Mouse (Mus musculus) small intestine, adult 2 months (tissue): ENCODE data around the gene Srcap. TPM values are rescaled to one million over a fixed set of nuclear protein-coding genes. Genes with fewer than 3 reads are reported as not detected.
"Not testable (repeated sequence)": the region's sequence is repeated elsewhere in the genome, so short reads cannot be mapped to it uniquely, and the experiment has no call there.

Experiments used
- H3K27ac ChIP-seq: fragments of 200-500 bp; 2 replicates; pipeline ENCODE4 v1.5.1; 2012; ENCODE audit warnings: low read depth, low read length, control low read depth, inconsistent platforms; ENCODE audit not compliant: insufficient read depth
- H3K27me3 ChIP-seq: fragments of 200-500 bp; 2 replicates; pipeline ENCODE4 v1.6.1; 2012; ENCODE audit warnings: mild to moderate bottlenecking, moderate library complexity, low read length, inconsistent platforms; ENCODE audit not compliant: control insufficient read depth, insufficient read depth
- H3K36me3 ChIP-seq: fragments of 200-500 bp; 2 replicates; pipeline ENCODE4 v1.6.1; 2012; ENCODE audit warnings: mild to moderate bottlenecking, low read length, control low read depth, inconsistent platforms; ENCODE audit not compliant: control insufficient read depth, insufficient read depth
- H3K4me1 ChIP-seq: fragments of 200-500 bp; 2 replicates; pipeline ENCODE4 v1.6.1; 2012; ENCODE audit warnings: low read length, inconsistent platforms, mixed read lengths; ENCODE audit not compliant: control insufficient read depth, insufficient read depth, insufficient read length
- H3K4me3 ChIP-seq: fragments of 200-500 bp; 2 replicates; pipeline ENCODE4 v1.5.1; 2012; ENCODE audit warnings: low read depth, mild to moderate bottlenecking, control low read depth, inconsistent platforms, low read length, moderate library complexity
- CTCF ChIP-seq: fragments of 200-500 bp; IDR thresholded peaks from 2 replicates; pipeline ENCODE4 v1.5.1; 2012; ENCODE audit warnings: low read depth, mild to moderate bottlenecking, control low read depth, inconsistent platforms, low read length, moderate library complexity, mixed read lengths; ENCODE audit not compliant: insufficient replicate concordance, insufficient read length; ENCODE audit errors: extremely low read depth
- POLR2A ChIP-seq: fragments of 200-500 bp; IDR thresholded peaks from 2 replicates; pipeline ENCODE4 v1.6.1; 2012; ENCODE audit warnings: low read depth, mild to moderate bottlenecking, control low read depth, inconsistent platforms, low read length, moderate library complexity
- WGBS: fragments of 180-500 bp; shearing (Covaris S2); methylation state at CpG from one replicate; pipeline ENCODE4 v1.1.7; 2018; 5-methylcytosine and 5-hydroxymethylcytosine counted together
- polyA plus RNA-seq: library from polyadenylated mRNA; depleted of rRNA; stranded (reverse); fragments of >200 nt; gene quantifications from 2 replicates; pipeline ENCODE4 v1.2.3, GENCODE M21; 2012; rRNA removed

The Srcap gene
- 22.6 and 52.6 TPM in 2 replicates for polyA plus RNA-seq

GRCm38 (mm10) chr7:127511808-127512230 lies at the start of gene Srcap:
Gene Srcap (plus strand): TSS chr7:127511983.
- peaks cover 18% of the 10 kb centered on the region for H3K36me3 ChIP-seq

GRCm38 (mm10) chr7:127465191-127465590 lies 46.6 kb upstream of the Srcap start:
- H3K4me3 ChIP-seq, result no peak overlapping the region

More at GRCm38 (mm10) chr7:127511808-127512230, at the start of gene Srcap:
- under 1% methylated on average over 37 of the region's 37 CpGs for WGBS
- TF ChIP-seq CTCF (no peak), POLR2A (peak; percentile 93)
- H3K27ac ChIP-seq, result peak within 1 kb of the TSS; percentile 95
- peaks cover 7% of the 10 kb centered on the region; the same call in 1 of the 2 replicates for H3K4me1 ChIP-seq
- H3K4me3 ChIP-seq, result peak within 1 kb of the TSS; percentile 84
- H3K27me3 ChIP-seq, result no peaks in the 10 kb centered on the region

DNA sequence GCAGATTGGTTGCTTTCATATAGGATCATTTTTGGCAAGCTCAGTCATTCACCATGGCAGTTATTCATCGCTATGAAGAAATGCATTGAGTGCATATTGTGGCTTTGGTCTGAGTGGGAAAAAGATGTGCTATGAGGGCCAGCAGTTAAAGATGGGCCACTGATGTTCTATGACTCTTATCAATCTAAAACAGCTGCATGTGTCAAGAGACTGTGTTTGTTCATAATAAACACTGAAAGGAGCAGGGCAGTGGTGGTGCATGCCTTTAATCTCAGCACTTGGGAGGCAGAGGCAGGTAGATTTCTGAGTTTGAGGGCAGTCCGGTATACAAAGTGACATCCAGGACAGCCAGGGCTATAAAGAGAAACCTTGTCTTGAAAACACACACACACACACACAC lies 46.1 kb upstream of the Srcap start:
- 100% methylated on average over 2 of the region's 2 CpGs for WGBS
- H3K27me3 ChIP-seq, H3K27ac ChIP-seq, H3K4me1 ChIP-seq, H3K4me3 ChIP-seq: not testable (repeated sequence)
- H3K36me3 ChIP-seq, result peaks cover 15% of the 10 kb centered on the region

More at GRCm38 (mm10) chr7:127465191-127465590, 46.6 kb upstream of the Srcap start:
- Histone ChIP-seq H3K4me1 (peaks cover 4% of the 10 kb centered on the region; the same call in 1 of the 2 replicates), H3K36me3 (peaks cover 16% of the 10 kb centered on the region), H3K27ac (no peak overlapping the region), H3K27me3 (no peaks in the 10 kb centered on the region)
- no peak for TF ChIP-seq CTCF
- TF ChIP-seq POLR2A, result no peak
- WGBS, result 94% methylated on average over 3 of the region's 3 CpGs

GRCm38 (mm10) chr7:127466606-127467005 lies 45.2 kb upstream of the Srcap start:
- 94% methylated on average over 4 of the region's 4 CpGs for WGBS

DNA sequence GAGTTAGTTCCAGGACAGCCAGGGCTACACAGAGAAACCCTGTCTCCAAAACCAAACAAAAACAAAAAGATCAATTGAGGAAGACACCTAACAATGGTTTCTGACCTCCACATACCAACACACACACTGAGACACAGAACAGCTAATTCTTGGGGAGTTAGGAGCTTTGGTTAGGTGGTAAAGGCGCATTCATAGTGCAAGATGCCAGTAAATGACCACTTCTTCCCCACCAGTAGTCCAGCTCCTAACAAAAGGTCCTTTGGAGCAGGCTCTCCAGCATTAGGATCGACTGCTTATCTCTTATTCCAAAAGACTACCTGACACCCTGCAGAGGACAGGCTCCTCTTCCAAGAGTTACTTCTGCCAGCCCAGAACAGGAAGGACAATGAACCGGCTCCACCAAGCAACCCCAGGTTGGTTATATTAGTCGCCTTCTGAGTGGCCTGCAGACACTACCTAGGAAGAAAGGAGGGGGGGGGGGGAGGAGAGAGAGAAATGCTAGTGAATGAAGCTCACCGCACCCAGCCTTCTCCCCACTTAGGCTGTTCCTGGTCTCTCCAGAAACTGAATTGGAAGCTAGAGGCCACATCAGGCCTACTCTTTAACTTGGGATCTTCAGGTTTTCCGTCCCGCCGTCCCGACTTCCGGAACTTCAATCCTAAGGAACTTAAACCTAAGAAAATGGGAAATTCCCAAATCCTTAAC lies 41.6 kb upstream of the Srcap start:
- H3K27me3 ChIP-seq, result no peaks in the 10 kb centered on the region
- no peak for TF ChIP-seq POLR2A
- TF ChIP-seq CTCF, result no peak
- H3K36me3 ChIP-seq, result peaks cover 28% of the 10 kb centered on the region
- peaks cover 9% of the 10 kb centered on the region; the same call in 1 of the 2 replicates for H3K4me1 ChIP-seq
- 7% methylated on average over 10 of the region's 10 CpGs for WGBS
- peak overlapping the region; percentile 94 for H3K4me3 ChIP-seq
- peak overlapping the region; percentile 83 for H3K27ac ChIP-seq

More at GRCm38 (mm10) chr7:127466606-127467005, 45.2 kb upstream of the Srcap start:
- TF ChIP-seq CTCF, result no peak
- no peak for TF ChIP-seq POLR2A
- H3K4me3 ChIP-seq, result no peak overlapping the region
- peaks cover 8% of the 10 kb centered on the region for H3K36me3 ChIP-seq
- H3K27ac ChIP-seq, result no peak overlapping the region
- peaks cover 4% of the 10 kb centered on the region; the same call in 1 of the 2 replicates for H3K4me1 ChIP-seq
- no peaks in the 10 kb centered on the region for H3K27me3 ChIP-seq

- WGBS, result under 1% methylated on average over 46 of the region's 46 CpGs
- H3K27ac ChIP-seq, result peak overlapping the region; percentile 88
- no peaks in the 10 kb centered on the region for H3K27me3 ChIP-seq
- peaks cover 36% of the 10 kb centered on the region for H3K36me3 ChIP-seq
- H3K4me3 ChIP-seq, result peak overlapping the region; percentile 94
- no peak for TF ChIP-seq CTCF
- peak; percentile 67; the same call in 1 of the 2 replicates for TF ChIP-seq POLR2A
- peaks cover 9% of the 10 kb centered on the region; the same call in 1 of the 2 replicates for H3K4me1 ChIP-seq
Observed at GRCm38 (mm10) chr7:127470743-127471645, 40.8 kb upstream of the Srcap start.

DNA sequence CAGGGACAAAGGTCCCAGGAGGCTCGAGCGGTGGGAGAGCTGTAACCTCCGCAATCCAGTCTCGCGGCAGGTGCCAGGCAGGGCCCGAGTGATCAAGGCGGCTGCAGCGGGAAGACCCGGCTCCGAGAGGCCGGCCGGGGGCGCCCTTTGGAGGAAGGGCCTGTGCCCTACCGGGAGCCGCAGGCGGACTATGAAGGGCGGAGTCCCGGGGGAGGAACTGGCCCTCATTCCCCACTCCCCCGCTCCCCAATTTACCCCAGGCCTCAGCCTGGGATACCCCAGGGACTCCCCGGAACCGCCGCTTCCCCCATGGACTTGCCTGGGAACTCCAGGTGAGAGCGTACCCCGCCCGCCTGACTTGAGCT lies 40.2 kb upstream of the Srcap start:
- Histone ChIP-seq H3K27me3 (no peaks in the 10 kb centered on the region), H3K4me3 (peak overlapping the region; percentile 94), H3K36me3 (peaks cover 39% of the 10 kb centered on the region), H3K4me1 (peaks cover 11% of the 10 kb centered on the region; the same call in 1 of the 2 replicates), H3K27ac (peak overlapping the region; percentile 88)
- under 1% methylated on average over 24 of the region's 25 CpGs for WGBS
- TF ChIP-seq CTCF, result no peak
- TF ChIP-seq POLR2A, result no peak
